Mouse (Mus musculus): ENCODE measurements around the gene Kcns3.
"Not testable (repeated sequence)": the region's sequence is repeated elsewhere in the genome, so short reads cannot be mapped to it uniquely, and the experiment has no call there.

The Kcns3 gene

DNA sequence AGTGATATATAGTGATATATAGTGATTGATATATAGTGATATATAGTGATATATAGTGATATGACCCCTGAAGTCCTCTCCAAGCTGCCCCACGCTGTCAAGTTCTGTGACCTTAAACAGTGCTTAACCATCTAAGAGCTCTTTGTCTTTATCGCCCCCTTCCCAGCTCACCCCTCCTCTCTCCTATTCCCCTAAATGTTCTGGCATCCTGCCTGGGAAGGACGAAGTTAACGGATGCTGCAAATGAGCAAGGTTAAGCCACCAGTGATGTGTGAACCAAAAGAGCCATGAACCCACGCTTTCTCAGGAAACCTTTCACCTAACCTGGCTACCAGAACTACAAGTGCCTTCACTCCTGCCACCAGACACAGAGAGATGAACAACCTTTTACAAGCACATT lies 64.0 kb downstream of the Kcns3 start:
- DNase-seq (ENCODE audit: extremely low spot score, low read depth, low spot score): no peak

GRCm38 (mm10) chr12:11071079-11071478 lies 79.8 kb downstream of the Kcns3 start:
- DNase-seq (ENCODE audit: extremely low spot score, low read depth, low spot score): no peak

DNA sequence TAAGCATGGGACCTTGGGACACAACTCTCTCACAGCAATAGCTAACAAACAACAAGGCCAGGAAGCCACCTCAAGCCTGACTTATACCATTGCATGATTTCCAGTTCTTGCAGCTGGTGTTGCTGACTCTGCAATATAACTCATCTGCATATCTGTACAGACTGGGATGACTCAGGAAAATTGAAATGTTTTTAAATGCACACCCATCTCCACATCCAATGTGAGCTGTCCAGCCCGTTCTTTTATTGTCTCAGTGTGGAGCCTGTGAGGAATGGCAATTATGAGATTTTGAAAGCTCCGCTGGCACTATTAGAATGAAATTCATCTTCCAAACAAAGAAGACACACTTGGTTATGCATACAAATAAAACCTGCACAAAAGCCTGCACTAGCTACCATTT lies 84.0 kb downstream of the Kcns3 start:
- no peak for DNase-seq (ENCODE audit: extremely low spot score, low read depth, low spot score)

- not testable (repeated sequence) for DNase-seq (ENCODE audit: extremely low spot score, low read depth, low spot score)
Measured at GRCm38 (mm10) chr12:11052676-11053075, 98.2 kb downstream of the Kcns3 start.

GRCm38 (mm10) chr12:11041821-11042220 lies 109.0 kb downstream of the Kcns3 start:
- DNase-seq (ENCODE audit: extremely low spot score, low read depth, low spot score): no peak
